Mouse (Mus musculus): ENCODE data around the gene Snx18. TPM values are rescaled to one million over a fixed set of nuclear protein-coding genes. Genes with fewer than 3 reads are reported as not detected.
A peak's percentile ranks its signal among the peaks of the same experiment; 100 is the strongest.

Gene Snx18
- polyA plus RNA-seq, 1 experiment = 17.0 TPM

GRCm38 (mm10) chr13:113614635-113615545 lies 3.5 kb downstream of the Snx18 start:
- TF ChIP-seq POLR2A (IDR thresholded peaks at IDR 0.05; ENCODE audit: borderline replicate concordance, insufficient read depth, low read length) = no peak
- TF ChIP-seq CTCF (IDR thresholded peaks at IDR 0.05; ENCODE audit: borderline replicate concordance, insufficient read depth, low read depth, low read length) = no peak
- Histone ChIP-seq H3K4me1 (ENCODE audit: control insufficient read depth, insufficient read depth, low read length) (peaks cover 14% of the 10 kb centered on the region), H3K27me3 (ENCODE audit: control insufficient read depth, insufficient read depth, low read length) (no peaks in the 10 kb centered on the region), H3K4me3 (replicated peaks; ENCODE audit: insufficient read depth, low read depth, low read length) (peak overlapping the region; percentile 67), H3K27ac (ENCODE audit: insufficient read depth, low read length) (0 out of 2 replicates have a peak overlapping the region, but pooled peaks have one; percentile 1)
- peak; percentile 82 to 86 for DNase-seq
- WGBS = 9% methylated on average over 24 of the region's 24 CpGs

GRCm38 (mm10) chr13:113613882-113614281 lies 4.5 kb downstream of the Snx18 start:
- TF ChIP-seq CTCF (IDR thresholded peaks at IDR 0.05; ENCODE audit: borderline replicate concordance, insufficient read depth, low read depth, low read length) (no peak), POLR2A (IDR thresholded peaks at IDR 0.05; ENCODE audit: borderline replicate concordance, insufficient read depth, low read length) (no peak)
- peaks cover 21% of the 10 kb centered on the region for H3K4me1 ChIP-seq (ENCODE audit: control insufficient read depth, insufficient read depth, low read length)
- no peaks in the 10 kb centered on the region for H3K27me3 ChIP-seq (ENCODE audit: control insufficient read depth, insufficient read depth, low read length)
- peak overlapping the region; percentile 35 for H3K4me3 ChIP-seq (replicated peaks; ENCODE audit: insufficient read depth, low read depth, low read length)
- WGBS = 42% methylated on average over 10 of the region's 10 CpGs
- H3K27ac ChIP-seq (ENCODE audit: insufficient read depth, low read length) = no peak overlapping the region
- DNase-seq = peak in 1 of 2 experiments; percentile 15

- WGBS = 39% methylated on average over 12 of the region's 12 CpGs
- no peaks in the 10 kb centered on the region for H3K27me3 ChIP-seq (ENCODE audit: control insufficient read depth, insufficient read depth, low read length)
- TF ChIP-seq CTCF (IDR thresholded peaks at IDR 0.05; ENCODE audit: borderline replicate concordance, insufficient read depth, low read depth, low read length) (no peak), POLR2A (IDR thresholded peaks at IDR 0.05; ENCODE audit: borderline replicate concordance, insufficient read depth, low read length) (no peak)
- H3K4me3 ChIP-seq (replicated peaks; ENCODE audit: insufficient read depth, low read depth, low read length) = peak overlapping the region; percentile 30
- H3K27ac ChIP-seq (ENCODE audit: insufficient read depth, low read length) = no peak overlapping the region
- DNase-seq = peak in 1 of 2 experiments; percentile 30
- H3K4me1 ChIP-seq (ENCODE audit: control insufficient read depth, insufficient read depth, low read length) = peaks cover 24% of the 10 kb centered on the region
These were observed 5.0 kb downstream of the Snx18 start for GRCm38 (mm10) chr13:113613341-113613740.

- Histone ChIP-seq H3K4me1 (ENCODE audit: control insufficient read depth, insufficient read depth, low read length) (peaks cover 28% of the 10 kb centered on the region), H3K4me3 (replicated peaks; ENCODE audit: insufficient read depth, low read depth, low read length) (peak overlapping the region; percentile 9), H3K27me3 (ENCODE audit: control insufficient read depth, insufficient read depth, low read length) (no peaks in the 10 kb centered on the region), H3K27ac (ENCODE audit: insufficient read depth, low read length) (no peak overlapping the region)
- no peak for TF ChIP-seq POLR2A (IDR thresholded peaks at IDR 0.05; ENCODE audit: borderline replicate concordance, insufficient read depth, low read length)
- DNase-seq = peak in 1 of 2 experiments; percentile 27
- WGBS = 43% methylated on average over 24 of the region's 24 CpGs
These were observed 6.0 kb downstream of the Snx18 start for GRCm38 (mm10) chr13:113612141-113612950.

- H3K27ac ChIP-seq (ENCODE audit: insufficient read depth, low read length) = no peak overlapping the region
- no peak for DNase-seq
- 42% methylated on average over 13 of the region's 13 CpGs for WGBS
- TF ChIP-seq CTCF (IDR thresholded peaks at IDR 0.05; ENCODE audit: borderline replicate concordance, insufficient read depth, low read depth, low read length) (no peak), POLR2A (IDR thresholded peaks at IDR 0.05; ENCODE audit: borderline replicate concordance, insufficient read depth, low read length) (no peak)
- peaks cover 33% of the 10 kb centered on the region for H3K4me1 ChIP-seq (ENCODE audit: control insufficient read depth, insufficient read depth, low read length)
- H3K4me3 ChIP-seq (replicated peaks; ENCODE audit: insufficient read depth, low read depth, low read length) = no peak overlapping the region
- H3K27me3 ChIP-seq (ENCODE audit: control insufficient read depth, insufficient read depth, low read length) = no peaks in the 10 kb centered on the region
These were observed 7.4 kb downstream of the Snx18 start for GRCm38 (mm10) chr13:113610732-113611500.

- Histone ChIP-seq H3K4me1 (ENCODE audit: control insufficient read depth, insufficient read depth, low read length) (peaks cover 41% of the 10 kb centered on the region), H3K4me3 (replicated peaks; ENCODE audit: insufficient read depth, low read depth, low read length) (no peak overlapping the region), H3K27me3 (ENCODE audit: control insufficient read depth, insufficient read depth, low read length) (no peaks in the 10 kb centered on the region), H3K27ac (ENCODE audit: insufficient read depth, low read length) (no peak overlapping the region)
- 78% methylated on average over 3 of the region's 3 CpGs for WGBS
- no peak for DNase-seq
- no peak for TF ChIP-seq CTCF (IDR thresholded peaks at IDR 0.05; ENCODE audit: borderline replicate concordance, insufficient read depth, low read depth, low read length)
- TF ChIP-seq POLR2A (IDR thresholded peaks at IDR 0.05; ENCODE audit: borderline replicate concordance, insufficient read depth, low read length) = no peak
These were observed 8.9 kb downstream of the Snx18 start for GRCm38 (mm10) chr13:113609429-113609828.

- Histone ChIP-seq H3K27me3 (ENCODE audit: control insufficient read depth, insufficient read depth, low read length) (no peaks in the 10 kb centered on the region), H3K4me3 (replicated peaks; ENCODE audit: insufficient read depth, low read depth, low read length) (no peak overlapping the region), H3K27ac (ENCODE audit: insufficient read depth, low read length) (no peak overlapping the region), H3K4me1 (ENCODE audit: control insufficient read depth, insufficient read depth, low read length) (peaks cover 51% of the 10 kb centered on the region)
- DNase-seq = no peak
- TF ChIP-seq POLR2A (IDR thresholded peaks at IDR 0.05; ENCODE audit: borderline replicate concordance, insufficient read depth, low read length) (no peak), CTCF (IDR thresholded peaks at IDR 0.05; ENCODE audit: borderline replicate concordance, insufficient read depth, low read depth, low read length) (no peak)
- 35% methylated on average over 4 of the region's 4 CpGs for WGBS
These were observed 10.5 kb downstream of the Snx18 start for GRCm38 (mm10) chr13:113607821-113608220.

All from cerebellum, adult 2 months (tissue).